Comparison of ENCODE assay signal across 9 mouse cellular contexts in the genomic region with DNA sequence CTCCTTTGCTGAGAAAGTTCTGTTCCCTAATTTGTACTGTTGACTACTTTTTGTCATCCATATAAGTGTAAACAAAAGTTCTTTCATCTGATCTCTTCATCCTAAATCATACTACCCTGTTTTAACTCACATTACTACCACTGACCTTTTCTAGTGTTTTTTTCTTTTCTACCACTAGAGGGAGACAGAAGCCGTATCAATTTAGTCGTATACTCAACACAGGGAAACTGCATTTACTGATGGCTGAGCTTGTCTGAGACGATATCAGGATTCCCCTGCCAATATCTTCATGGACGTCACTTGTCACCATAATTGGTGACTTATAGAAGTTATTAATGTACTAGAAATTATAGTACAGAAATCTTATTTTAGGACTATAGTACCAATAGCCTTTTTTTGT. TPM values are rescaled to one million over a fixed set of nuclear protein-coding genes. Genes with fewer than 3 reads are reported as not detected.
DNase-seq lines count a peak whose midpoint lies in the region; ATAC-seq and TF ChIP-seq lines count a peak whose summit lies in the region.
"Had no signal": no experiment of that assay in that cellular context is flagged by ENCODE, and none has a peak within 500 bp of the region (broad histone marks: within the 10 kb centered on the region; RNA-seq: fewer than 3 reads in every experiment).

No protein-coding gene starts in this region.

- ATAC-seq in liver, postnatal 0 days = no peak
- peak; percentile 74 for ATAC-seq in Patski
- ATAC-seq in neural tube, embryonic 14.5 days (ENCODE audit: low read depth) = peak; percentile 85; the same call in 1 of the 2 replicates

- no peak overlapping the region for H3K9ac ChIP-seq in liver, postnatal 0 days (replicated peaks)
- no peak overlapping the region for H3K9ac ChIP-seq in neural tube, embryonic 14.5 days (replicated peaks; ENCODE audit: low read depth, low read length)

- CTCF ChIA-PET in Patski (lab: Charles Lee) = interaction anchor here (0.7 to 2.3 kb wide), 2 partner anchors 13 to 16 kb away, joined by 5 to 7 read pairs; no protein-coding TSS in a partner anchor

- H3K4me1 ChIP-seq in liver, postnatal 0 days (ENCODE audit: insufficient read depth) = no peaks in the 10 kb centered on the region
- H3K4me1 ChIP-seq in neural tube, embryonic 14.5 days (ENCODE audit: control insufficient read depth, insufficient read depth, low read length) = no peaks in the 10 kb centered on the region

- H3K4me2 ChIP-seq in liver, postnatal 0 days (ENCODE audit: low read depth, low read length) = no peak overlapping the region
- no peak overlapping the region for H3K4me2 ChIP-seq in neural tube, embryonic 14.5 days (ENCODE audit: low read depth, low read length)

- no peak for TF ChIP-seq EP300 in liver, postnatal 0 days (IDR thresholded peaks at IDR 0.05; ENCODE audit: low read depth)

- POLR2A ChIA-PET in Patski (lab: Charles Lee) = no interaction called here

- no peak overlapping the region for H3K27ac ChIP-seq in liver, postnatal 0 days (ENCODE audit: low read depth)
- H3K27ac ChIP-seq in neural tube, embryonic 14.5 days (ENCODE audit: low read depth, low read length) = no peak overlapping the region

- in situ Hi-C loops in Patski (cut with MboI; ENCODE audit: low pct_unique_long_range_greater_than_20kb) = no loop called here

- TF ChIP-seq CTCF in liver, postnatal 0 days (IDR thresholded peaks at IDR 0.05; ENCODE audit: low read depth) = peak; percentile 76
- TF ChIP-seq CTCF in Patski (IDR thresholded peaks at IDR 0.05) = peak; percentile 61

- H3K9me3 ChIP-seq in liver, postnatal 0 days (ENCODE audit: low read length) = no peaks in the 10 kb centered on the region
- no peaks in the 10 kb centered on the region for H3K9me3 ChIP-seq in neural tube, embryonic 14.5 days (ENCODE audit: control insufficient read depth, low read length)

- H3K27me3 ChIP-seq in liver, postnatal 0 days (ENCODE audit: insufficient read depth, low read length) = no peaks in the 10 kb centered on the region
- H3K27me3 ChIP-seq in Patski = peaks cover 15% of the 10 kb centered on the region
- no peaks in the 10 kb centered on the region for H3K27me3 ChIP-seq in neural tube, embryonic 14.5 days (ENCODE audit: control insufficient read depth, insufficient read depth, low read length)

- no peak for DNase-seq in liver, postnatal 0 days
- DNase-seq in liver = no peak
- no peak for DNase-seq in Patski (ENCODE audit: low read depth, low spot score)
- peak; percentile 30 for DNase-seq in forelimb bud, embryonic 11.5 days (ENCODE audit: low read depth, low spot score)
- no peak for DNase-seq in heart, postnatal 4 days
- DNase-seq in left cerebral cortex, adult 8-10 months (ENCODE audit: low spot score in 2 of 2) = no peak
- DNase-seq in urinary bladder, postnatal 14 days (ENCODE audit: low spot score) = no peak

- H3K36me3 ChIP-seq in liver, postnatal 0 days (replicated peaks; ENCODE audit: insufficient read depth, low read length) = peaks cover 13% of the 10 kb centered on the region
- no peaks in the 10 kb centered on the region for H3K36me3 ChIP-seq in neural tube, embryonic 14.5 days (ENCODE audit: control insufficient read depth, insufficient read depth, low read length)

- WGBS in liver, postnatal 0 days (ENCODE audit: insufficient replicate concordance) = 12% methylated on average over 4 of the region's 4 CpGs
- WGBS in neural tube, embryonic 14.5 days = 14% methylated on average over 4 of the region's 4 CpGs

- H3K4me3 ChIP-seq in liver, postnatal 0 days (ENCODE audit: low read depth, low read length) = no peak overlapping the region
- no peak overlapping the region for H3K4me3 ChIP-seq in neural tube, embryonic 14.5 days (ENCODE audit: low read depth, low read length)

RNA-seq across cellular contexts. Expression of a gene that starts 23.8 kb away (rescaled TPM):
- polyA plus RNA-seq in liver, postnatal 0 days (2015; fragmentation: Nextera tagmentation; extraction: Ambion mirVana) = 21.9 and 24.3 TPM in 2 replicates
- 64.5 TPM for polyA plus RNA-seq in Patski (2021)
- 53.4 and 57.2 TPM in 2 replicates for polyA plus RNA-seq in neural tube, embryonic 14.5 days (2014; fragmentation: Nextera tagmentation; extraction: Ambion mirVana)
- 1 to 10 TPM; 9.1 to 10.0 TPM for total RNA-seq in heart, postnatal 4 days (2021)
- total RNA-seq in left cerebral cortex, adult 8-10 months (2022) = 10 to 100 TPM; 32.6 to 42.0 (median 37.0) TPM

RNA-seq across cellular contexts. Expression of a gene that starts 28.4 kb away (rescaled TPM):
- not detected in 2 replicates for polyA plus RNA-seq in liver, postnatal 0 days (2015; fragmentation: Nextera tagmentation; extraction: Ambion mirVana)
- not detected for polyA plus RNA-seq in Patski (2021)
- polyA plus RNA-seq in neural tube, embryonic 14.5 days (2014; fragmentation: Nextera tagmentation; extraction: Ambion mirVana) = not detected in 2 replicates
- not detected for total RNA-seq in heart, postnatal 4 days (2021)
- not detected for total RNA-seq in left cerebral cortex, adult 8-10 months (2022)
- polyA plus RNA-seq: frontal cortex, adult 2 months had no signal

RNA-seq across cellular contexts. Expression of a gene that starts 59.7 kb away (rescaled TPM):
- polyA plus RNA-seq in liver, postnatal 0 days (2015; fragmentation: Nextera tagmentation; extraction: Ambion mirVana) = 11.7 and 12.9 TPM in 2 replicates
- polyA plus RNA-seq in Patski (2021) = 33.9 TPM
- 18.3 and 19.2 TPM in 2 replicates for polyA plus RNA-seq in neural tube, embryonic 14.5 days (2014; fragmentation: Nextera tagmentation; extraction: Ambion mirVana)
- total RNA-seq in heart, postnatal 4 days (2021) = 10 to 100 TPM; 39.7 to 40.8 TPM
- 10 to 100 TPM; 47.2 to 59.1 (median 51.5) TPM for total RNA-seq in left cerebral cortex, adult 8-10 months (2022)

RNA-seq across cellular contexts. Expression of a gene that starts 59.7 kb away (rescaled TPM):
- polyA plus RNA-seq in liver, postnatal 0 days (2015; fragmentation: Nextera tagmentation; extraction: Ambion mirVana) = 9.7 and 11.1 TPM in 2 replicates
- polyA plus RNA-seq in Patski (2021) = 25.0 TPM
- 36.4 and 37.1 TPM in 2 replicates for polyA plus RNA-seq in neural tube, embryonic 14.5 days (2014; fragmentation: Nextera tagmentation; extraction: Ambion mirVana)
- total RNA-seq in heart, postnatal 4 days (2021) = 10 to 100 TPM; 16.6 to 24.0 TPM
- 10 to 100 TPM; 16.8 to 29.9 (median 20.9) TPM for total RNA-seq in left cerebral cortex, adult 8-10 months (2022)
